Mouse (Mus musculus): ENCODE results near the gene Nfix.

- no peak for TF ChIP-seq POLR2A (IDR thresholded peaks at IDR 0.05; ENCODE audit: low read depth, low read length)
- no peak for TF ChIP-seq CTCF (conservative IDR thresholded peaks at IDR 0.05; ENCODE audit: insufficient read depth, insufficient read length, low read depth, low read length)
Observed at GRCm38 (mm10) chr8:84658951-84659350, 141.2 kb downstream of the Nfix start.

Data from kidney, adult 2 months (tissue).